Mouse (Mus musculus): ENCODE data around the gene Vps35l.

- no peak for TF ChIP-seq POLR2A (IDR thresholded peaks at IDR 0.05; ENCODE audit: borderline replicate concordance, low read depth, low read length)
- TF ChIP-seq CTCF (IDR thresholded peaks at IDR 0.05; ENCODE audit: low read depth, low read length), result no peak
These were observed 101.8 kb downstream of the Vps35l start for GRCm38 (mm10) chr7:118841796-118842195.
